Mouse (Mus musculus) gastrocnemius, postnatal 4 days (tissue): ENCODE data around the gene Ccdc47. TPM values are rescaled to one million over a fixed set of nuclear protein-coding genes. Genes with fewer than 3 reads are reported as not detected.
"Not testable (repeated sequence)": the region's sequence is repeated elsewhere in the genome, so short reads cannot be mapped to it uniquely, and the experiment has no call there.

Source experiments
- DNase-seq, 2 experiments: peaks; one replicate each; pipeline ENCODE4 v3.0.0; 2021 to 2022; ENCODE audit warnings: low spot score in 2 of 2, mixed read lengths in 2 of 2
- long read RNA-seq, 2 experiments: library from polyadenylated mRNA; stranded (forward); transcript quantifications; one replicate each; pipeline ENCODE4 v2.0.0; 2021
- total RNA-seq, 2 experiments: library from RNA; stranded (reverse); gene quantifications; 2 replicates each; pipeline ENCODE4 v1.2.3; 2021

Ccdc47 gene
- 10 to 100 TPM; 72.7 to 74.6 TPM for total RNA-seq
- long read RNA-seq, experiment 1, full-length matches to known transcripts = 127 of 137 reads
- long read RNA-seq, experiment 1, partial matches to known transcripts = 3 of 137 reads
- long read RNA-seq, experiment 1, other reads (novel, unspliced or antisense) = 7 of 137 reads
- long read RNA-seq, experiment 2, full-length matches to known transcripts = 132 of 139 reads
- long read RNA-seq, experiment 2, partial matches to known transcripts = 2 of 139 reads
- long read RNA-seq, experiment 2, other reads (novel, unspliced or antisense) = 5 of 139 reads

DNA sequence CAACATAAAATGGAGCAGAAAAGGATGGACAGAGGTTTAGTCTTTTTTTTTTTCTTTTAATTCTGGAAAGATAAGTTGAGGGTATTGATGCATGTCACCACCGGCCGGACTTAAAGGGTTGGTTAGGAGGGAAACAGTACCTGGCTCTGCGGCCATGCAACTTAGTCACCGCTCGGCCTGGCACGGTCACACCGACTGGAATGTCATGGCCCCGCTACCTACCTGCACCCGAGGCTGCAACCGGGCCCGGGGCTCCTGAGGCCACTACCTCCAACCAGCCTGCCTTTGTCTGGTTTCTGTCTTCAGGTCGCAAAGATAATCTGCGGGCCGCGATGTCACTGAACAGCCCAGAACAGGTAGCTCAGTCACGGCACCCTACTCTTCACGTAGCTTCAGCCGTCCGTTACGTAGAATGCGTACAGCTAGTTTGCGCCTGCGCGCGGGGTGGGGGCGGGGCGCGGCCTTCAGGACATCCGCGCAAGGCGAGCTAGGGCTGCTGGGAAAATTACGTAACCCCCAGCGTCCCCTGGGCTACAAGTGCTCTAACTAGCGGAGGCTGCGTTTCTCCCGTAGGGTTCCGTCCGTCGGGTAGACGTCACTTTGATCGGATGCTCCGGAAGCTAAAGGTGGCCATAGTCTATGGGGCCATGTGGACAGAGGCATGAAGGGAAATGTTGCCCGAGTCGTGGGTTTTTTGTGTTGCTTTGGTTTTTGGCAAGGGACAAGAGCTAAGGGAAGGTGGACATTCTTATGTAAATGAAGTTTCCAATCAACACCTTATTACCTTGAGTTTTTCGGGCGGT, at the start of gene Ccdc47:
Gene Ccdc47 (minus strand): TSS at position 418 of the 803 bp plus-strand sequence.
- peak; percentile 86 to 94 for DNase-seq

DNA sequence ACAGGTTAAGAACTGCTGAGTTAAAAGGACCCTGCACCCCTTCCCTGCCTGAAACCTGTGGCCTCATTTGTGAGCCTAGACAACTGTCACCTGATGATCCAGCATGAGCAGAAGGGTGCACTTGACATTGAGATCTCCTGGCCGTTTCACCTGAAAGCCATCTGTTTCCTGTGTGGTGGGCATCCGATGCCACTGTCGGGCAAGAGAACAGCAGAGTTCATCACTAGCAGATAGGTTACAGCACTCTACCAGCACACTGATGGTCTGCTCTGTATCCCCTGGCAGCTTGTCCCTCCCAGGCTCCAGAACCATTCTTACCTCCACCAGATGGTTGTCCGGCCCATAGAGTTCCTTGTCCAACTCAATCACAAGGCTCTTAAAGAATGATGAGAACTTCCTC, 49.4 kb upstream of the Ccdc47 start:
- DNase-seq = no peak

DNA sequence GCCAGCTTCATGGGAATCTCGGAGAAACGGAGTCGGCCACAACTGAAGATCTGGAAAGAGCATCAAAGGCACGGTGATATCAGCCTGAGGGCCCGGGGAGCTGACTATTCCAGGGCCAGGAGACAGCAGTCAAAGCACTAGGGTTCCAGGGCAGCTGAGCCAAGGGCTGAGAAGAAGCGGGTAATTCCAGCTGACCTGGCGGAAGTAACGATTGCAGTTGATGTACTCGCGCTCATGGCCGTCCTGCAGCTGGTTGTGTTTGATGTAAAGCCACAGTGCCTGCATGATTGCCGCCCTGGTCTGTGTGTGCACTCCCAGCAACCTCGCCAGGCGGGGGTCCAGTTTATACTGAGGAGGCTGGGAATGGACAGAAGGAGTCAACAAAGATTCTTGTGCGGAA, 48.8 kb upstream of the Ccdc47 start:
- DNase-seq = no peak

DNA sequence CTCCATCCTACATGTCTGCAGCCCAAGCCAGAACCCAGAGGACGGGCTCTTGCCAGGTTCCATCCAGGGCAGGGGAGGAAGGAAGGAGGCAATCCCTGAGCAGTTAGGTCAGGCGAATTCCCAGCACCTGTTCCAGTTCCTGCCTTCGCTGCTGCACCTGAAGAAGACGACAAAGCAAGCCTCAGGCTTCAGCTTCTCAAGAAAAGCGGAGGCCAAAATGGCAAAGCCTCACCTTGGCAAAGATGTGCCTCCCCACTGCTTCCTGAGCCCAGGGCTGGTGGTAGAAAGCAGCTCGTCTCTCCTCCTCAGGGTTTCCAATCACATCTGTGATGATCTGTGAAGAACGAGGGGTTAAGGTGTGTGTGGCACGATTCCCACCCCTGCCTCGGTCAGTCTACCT, 47.8 kb upstream of the Ccdc47 start:
- no peak for DNase-seq

DNA sequence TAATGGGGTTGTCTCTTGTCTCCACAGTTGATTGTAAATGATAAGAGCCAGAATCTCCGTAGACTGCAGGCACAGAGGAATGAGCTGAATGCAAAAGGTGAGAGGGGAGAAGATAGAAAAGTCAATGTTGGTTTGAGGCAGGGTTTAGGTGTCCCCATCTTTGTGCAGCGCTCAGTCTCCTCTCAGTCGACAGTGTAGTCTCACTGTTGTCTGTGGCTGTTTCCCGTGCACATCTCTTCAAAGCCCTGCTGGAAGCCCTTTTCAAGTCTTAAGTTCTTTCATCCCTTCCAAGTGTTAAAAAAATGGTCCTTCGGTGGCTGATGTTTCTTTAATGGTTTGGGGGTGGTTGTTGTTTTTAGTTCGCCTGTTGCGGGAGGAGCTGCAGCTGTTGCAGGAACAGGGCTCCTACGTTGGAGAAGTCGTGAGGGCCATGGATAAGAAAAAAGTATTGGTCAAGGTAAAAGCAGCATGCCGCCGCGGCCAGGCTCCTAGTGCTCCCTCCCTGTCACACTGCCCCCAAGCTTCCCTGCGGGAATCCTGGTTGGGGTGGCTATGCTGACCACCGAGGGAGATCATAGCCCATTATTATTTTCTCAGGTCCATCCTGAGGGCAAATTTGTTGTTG, 44.8 kb upstream of the Ccdc47 start:
- DNase-seq = no peak

DNA sequence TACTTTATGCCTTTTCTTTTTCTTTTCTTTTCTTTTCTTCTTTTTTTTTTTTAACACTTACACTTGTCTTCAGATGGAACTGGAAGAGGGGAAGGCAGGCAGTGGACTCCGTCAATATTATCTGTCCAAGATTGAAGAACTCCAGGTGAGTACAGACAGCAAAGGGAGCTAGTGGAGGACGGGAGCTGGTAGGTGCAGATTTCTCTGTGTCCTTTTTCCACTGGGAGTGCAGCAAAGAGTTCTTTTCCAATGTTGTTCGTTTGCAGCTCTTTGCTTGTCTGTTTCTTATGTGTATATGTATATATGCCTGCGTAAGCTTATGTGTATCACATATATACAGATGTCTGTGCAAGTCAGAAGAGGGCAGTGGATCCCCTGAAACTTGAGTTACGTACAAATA, 40.6 kb upstream of the Ccdc47 start:
- no peak for DNase-seq

DNA sequence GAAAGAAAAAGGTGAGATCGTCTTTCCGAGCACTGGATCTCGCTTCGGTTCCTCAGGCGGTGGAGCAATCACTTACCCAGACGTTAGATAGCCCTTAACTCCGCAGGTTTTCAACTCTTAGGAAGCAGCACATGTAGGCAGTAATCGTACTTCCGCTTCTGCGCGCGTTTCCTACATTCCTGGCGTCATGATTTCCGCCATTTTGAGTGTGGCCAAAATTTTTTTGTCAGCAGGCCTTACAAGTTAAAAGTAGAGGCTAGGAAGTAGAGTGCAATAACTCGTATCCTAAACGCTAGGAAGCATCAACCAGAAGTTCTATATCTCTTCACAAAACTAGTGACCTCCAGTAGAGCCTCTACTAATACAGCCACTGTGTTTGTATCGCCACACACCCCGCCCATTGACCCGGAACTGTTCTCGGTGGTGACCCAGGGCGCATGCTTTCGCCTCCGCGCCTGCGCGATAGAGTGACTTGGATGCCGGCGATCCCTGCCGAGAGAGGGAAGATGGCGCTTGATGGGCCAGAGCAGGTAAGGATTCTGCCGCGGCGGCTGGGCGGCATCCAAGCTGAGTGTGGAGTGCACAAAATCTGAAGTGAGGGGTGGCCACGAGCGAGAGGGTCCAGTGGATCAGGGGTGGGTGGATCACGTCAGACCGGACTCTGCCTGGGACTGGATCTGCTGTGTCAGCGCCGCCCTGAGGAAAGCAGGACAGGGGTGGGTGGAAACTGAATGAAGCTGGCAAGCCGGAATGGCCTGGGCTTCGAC, 39.7 kb upstream of the Ccdc47 start, which contains the start of the genes Ftsj3 and Psmc5:
Gene Ftsj3 (minus strand): TSS at position 395 of the 767 bp plus-strand sequence.
Gene Psmc5 (plus strand): TSS at position 470 of the 767 bp plus-strand sequence.
- peak; percentile 97 to 100 for DNase-seq

DNA sequence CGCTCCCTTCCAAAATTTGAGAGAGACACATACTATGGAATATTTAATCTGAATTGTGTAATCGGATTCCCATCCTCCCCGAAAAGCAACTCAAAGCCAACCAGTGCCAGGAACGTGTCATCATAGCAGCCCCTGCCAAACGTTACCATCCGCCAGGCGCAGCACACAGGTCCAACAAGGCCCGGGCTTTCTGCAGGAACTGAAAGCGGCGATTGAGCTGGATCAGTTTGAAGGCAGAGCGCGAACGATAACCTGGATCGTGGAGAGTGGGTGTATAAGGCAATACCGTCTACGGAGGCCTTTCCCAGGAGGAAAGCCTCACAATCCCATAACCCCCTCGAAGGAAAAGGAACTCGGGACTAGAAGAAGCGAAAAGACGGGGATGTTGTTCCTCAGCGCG, 39.0 kb upstream of the Ccdc47 start:
- DNase-seq = no peak

DNA sequence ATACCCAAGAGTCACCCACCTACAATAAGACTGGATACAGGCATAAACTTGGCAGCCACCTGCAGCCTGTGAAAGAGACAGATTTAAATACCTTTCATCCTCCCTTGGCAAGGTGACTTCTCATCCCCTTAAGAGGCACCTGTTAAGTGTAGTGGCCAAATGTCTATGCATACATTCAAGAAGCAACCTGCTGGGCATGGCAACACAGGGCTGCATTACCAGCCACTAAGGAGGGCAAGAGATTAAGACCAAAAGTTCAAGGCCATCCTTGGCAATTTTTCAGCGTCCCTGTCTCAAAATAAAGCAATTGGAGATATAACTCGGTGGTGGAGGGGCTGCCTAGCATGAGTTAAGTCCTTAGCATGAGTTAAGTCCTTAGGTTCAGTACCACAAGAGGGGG, 38.6 kb upstream of the Ccdc47 start:
- no peak for DNase-seq

DNA sequence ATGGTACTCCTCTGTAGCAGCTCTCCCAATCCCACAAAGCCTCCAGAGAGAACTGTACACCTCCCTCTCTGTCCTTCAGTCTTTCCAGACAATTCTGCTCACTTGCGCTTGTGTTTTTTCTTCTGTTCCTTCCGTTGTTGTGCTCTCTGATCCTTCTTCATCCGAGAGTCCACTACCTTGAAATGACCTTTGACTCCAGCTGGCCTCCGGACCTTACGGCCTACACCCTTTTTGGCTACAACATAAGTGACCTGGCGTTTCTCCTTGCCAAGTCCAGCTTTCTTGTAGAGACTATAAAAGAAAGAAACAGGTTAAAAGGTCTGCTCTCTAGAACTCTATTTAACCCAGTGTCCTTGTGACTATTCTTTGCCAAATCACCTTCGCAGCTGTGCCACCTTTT, 33.2 kb upstream of the Ccdc47 start:
- DNase-seq = no peak

DNA sequence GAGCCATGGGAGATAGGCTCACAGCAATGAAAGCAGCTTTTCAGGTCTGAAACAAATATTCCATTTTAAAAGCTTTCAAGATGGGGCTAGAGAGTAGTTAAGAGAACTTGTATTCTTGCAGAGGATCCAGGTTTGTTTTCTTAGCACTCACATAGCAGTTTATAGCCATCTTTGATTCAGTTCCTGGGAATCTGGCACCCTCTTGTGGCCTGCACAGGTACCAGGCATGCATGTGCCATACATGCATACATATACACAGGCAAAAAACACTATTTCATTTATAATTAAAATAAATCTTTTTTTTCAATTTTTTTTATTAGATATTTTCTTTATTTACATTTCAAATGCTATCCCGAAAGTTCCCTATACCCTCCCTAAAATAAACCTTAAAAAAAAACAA, 30.7 kb upstream of the Ccdc47 start:
- DNase-seq = no peak

DNA sequence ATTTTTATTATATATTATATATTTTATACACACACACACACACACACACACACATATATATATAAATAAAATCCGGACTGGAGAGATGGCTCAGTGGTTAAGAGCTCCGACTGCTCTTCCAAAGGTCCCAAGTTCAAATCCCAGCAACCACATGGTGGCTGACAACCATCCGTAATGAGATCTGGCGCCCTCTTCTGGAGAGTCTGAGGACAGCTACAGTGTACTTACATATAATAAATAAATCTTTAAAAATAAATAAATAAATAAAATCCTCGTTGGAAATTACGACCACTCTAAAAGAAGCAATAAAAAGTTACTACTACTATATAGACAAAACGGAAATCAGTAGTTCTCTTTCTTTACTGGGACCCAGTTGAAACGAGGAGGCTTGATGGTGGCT, 17.8 kb upstream of the Ccdc47 start:
- not testable (repeated sequence) for DNase-seq

DNA sequence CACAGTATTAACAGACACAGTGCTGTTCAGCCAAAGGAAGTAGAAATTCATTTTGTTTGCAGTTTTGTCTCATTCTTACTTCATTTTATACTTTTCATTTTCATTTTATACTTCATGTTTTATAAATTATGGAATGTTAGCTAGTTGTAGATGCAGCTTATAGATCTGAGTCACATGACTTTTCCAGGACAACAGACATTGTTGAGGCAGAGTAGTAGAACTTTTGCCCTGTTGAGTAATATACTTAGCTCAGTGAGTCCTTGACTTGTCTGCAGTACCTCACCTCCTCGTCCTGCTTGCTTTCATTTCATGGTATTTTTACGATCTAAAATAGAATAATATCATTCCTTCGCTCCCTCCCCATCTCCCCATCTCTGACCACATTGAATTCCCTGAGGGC, 4.5 kb upstream of the Ccdc47 start:
- no peak for DNase-seq

DNA sequence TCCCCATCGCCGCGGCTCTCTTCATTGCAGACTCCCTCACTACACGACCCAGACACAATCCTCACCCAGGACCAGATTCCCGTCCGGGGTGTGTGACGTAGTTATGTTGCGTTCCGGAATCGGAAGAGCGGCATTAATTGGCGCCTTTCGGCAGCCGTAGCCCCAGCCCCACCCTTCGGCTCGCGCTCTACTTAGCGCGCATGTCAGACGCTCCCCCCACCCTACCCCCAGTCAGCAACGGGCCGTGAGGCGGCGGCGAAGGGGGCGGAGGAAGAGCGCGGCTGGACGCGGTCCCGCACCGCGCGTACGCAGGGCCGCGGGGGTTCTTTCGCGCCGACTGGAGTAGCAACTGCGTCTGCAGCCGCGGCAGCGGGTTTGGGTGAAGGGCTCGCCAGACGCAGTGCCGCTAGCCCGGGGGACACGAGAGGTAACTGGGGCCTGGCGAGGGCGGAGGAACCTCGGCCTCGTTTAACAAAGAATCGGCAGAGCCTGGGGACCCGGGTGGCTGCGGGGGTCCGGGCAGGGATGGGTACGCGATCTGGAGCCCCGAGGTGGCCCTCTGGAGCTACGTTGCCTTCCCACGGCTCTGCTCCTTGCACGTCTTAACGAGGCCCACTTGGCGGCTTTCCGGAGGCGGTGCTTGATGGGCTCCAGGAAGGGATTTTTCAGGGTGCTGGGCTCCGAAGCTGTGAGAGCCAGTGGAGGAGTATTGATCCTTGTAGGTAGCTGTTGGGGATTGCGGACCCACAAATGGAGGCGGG, 766 bp upstream of the Ccdc47 start, which contains the start of gene Ddx42:
Gene Ddx42 (plus strand): TSS at position 197 of the 761 bp plus-strand sequence.
- DNase-seq = peak; percentile 82 to 92

DNA sequence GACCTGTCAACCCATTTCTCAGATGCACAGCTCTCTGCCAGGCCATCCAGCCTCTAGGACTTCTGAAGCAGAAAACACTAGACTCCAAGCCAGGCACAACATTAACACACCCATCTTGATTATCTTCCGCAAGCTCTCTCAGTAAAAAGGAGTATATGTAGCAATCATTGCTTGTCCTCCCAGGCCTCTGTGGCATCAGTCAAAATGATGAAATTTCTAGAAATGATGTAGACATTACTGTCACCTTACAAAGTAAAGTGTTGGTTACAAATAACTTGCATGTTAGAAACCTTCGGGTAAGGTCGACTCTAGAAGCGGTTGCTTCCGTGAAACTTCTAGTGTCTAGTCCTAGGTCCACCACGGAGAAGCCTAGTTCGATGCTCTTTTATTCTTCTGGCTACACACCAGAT, 689 bp downstream of the Ccdc47 start:
- DNase-seq = no peak

DNA sequence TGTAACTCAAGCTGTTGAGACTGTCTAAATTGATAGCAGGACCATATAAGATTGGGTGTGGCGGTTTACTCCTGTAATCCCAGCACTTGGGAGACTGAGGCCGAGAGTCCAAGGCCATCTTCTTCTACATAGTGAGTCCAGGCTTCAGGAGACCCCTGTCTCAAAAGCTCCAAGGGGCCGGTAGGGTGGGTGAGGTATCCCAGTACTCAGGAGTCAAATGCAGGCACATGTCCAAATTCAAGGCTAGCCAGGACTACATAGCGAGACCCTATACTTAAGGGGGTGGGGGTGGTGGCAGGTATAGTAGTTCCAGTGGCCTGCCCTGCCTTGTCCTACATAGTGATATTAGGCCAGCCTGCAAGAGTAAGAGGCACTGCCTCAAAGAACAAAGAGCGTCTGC, 1.3 kb downstream of the Ccdc47 start:
- DNase-seq = no peak

DNA sequence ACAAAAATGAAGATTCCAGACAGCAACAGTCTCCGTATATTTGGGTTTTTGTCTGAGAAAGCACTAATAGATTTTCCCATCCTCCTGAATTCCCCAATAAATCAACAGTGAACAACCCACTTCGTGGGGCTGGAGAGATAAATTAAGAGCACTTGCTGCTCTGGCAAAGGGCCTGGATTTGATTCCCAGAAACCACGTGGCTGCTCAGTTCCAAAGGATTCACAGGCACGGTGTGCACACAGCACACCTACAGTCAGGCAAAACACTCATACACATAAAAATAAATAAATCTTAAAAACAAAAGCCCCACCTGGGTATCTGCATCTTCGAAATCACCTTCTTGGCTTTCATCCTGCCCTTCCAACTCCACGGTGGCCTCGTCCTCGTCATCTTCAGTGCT, 3.4 kb downstream of the Ccdc47 start:
- no peak for DNase-seq

DNA sequence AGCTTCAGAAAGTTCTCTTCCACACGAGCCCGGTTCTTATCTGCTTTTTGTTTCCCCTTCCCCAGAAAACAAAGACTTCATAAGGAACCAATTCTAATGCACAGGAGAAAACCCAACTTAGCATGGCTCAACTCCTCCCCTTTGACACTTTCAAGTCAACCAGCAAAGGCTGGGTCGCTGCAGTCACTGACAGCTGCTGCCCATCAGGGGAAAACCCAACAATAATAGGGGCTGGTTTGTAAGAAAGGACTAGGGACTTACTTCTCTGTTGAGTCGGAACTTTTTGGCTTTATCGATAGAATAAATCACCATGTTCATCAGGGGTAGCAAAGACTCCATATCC, 14.1 kb downstream of the Ccdc47 start, which contains the start of gene Strada:
Gene Strada (minus strand): TSS at position 46 of the 343 bp plus-strand sequence.
- DNase-seq = no peak

DNA sequence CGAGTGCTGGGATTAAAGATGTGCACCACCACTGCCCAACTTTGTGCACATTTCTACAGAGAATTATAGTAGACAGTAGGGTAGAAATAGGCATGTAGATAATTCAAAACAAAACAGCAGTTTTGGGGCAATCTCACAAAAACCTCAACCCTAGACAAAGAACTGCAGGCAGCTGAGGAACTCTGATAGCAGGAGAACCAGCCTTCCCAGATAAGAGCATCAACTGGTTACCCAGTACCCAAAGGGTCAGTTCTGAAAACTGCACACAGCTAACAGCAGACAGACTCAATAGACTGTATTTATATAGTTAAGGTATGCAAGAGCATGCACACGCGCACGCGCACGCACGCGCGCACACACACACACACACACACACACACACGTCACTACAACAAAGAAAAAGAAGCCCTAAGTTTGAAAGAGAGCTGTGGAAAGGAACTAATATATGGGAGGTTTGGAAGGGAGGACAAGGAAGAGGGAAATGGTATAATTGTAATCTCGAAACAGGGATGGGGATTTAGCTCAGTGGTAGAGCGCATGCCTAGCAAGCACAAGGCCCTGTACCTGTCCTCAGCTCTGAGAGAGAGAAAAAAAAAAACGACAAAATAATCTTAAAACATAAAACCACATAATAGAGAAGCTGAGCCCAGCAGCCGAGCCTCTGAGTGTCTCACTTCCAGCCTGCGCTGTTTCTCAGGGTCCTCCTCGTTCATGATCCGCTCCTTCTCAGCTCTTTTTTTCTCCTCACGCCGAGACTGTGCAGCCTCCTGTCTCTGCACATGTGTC, 14.6 kb downstream of the Ccdc47 start:
- no peak for DNase-seq

DNA sequence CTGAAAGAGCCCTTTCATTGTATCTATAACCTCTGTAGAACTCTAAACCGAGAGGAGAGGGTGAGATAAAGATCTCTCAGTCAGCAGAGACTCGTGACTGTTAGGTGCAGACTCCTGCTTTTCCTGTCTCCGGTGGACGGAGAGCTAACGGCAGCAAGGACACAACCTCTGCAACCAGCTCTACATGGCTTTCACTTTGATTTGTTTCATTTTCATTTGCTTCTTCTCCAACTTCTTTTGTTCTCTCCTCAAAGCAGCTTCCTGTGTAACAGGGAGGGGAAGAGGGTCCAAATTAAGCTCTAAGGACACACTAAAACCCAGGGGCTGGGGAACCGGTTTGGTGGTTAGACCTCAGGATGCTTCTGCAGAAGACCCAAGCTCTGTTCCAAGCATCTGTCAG, 15.4 kb downstream of the Ccdc47 start:
- no peak for DNase-seq
